Mouse (Mus musculus) gastrocnemius, adult 8-10 months (tissue): ENCODE results near the gene Arsb. TPM values are rescaled to one million over a fixed set of nuclear protein-coding genes. Genes with fewer than 3 reads are reported as not detected.
A peak's percentile ranks its signal among the peaks of the same experiment; 100 is the strongest.
"Not testable (repeated sequence)": the region's sequence is repeated elsewhere in the genome, so short reads cannot be mapped to it uniquely, and the experiment has no call there.

Experiments
- DNase-seq, 2 experiments: peaks; one replicate each; pipeline ENCODE4 v3.0.0; 2022; ENCODE audit warnings: low spot score in 2 of 2
- total RNA-seq, 4 experiments: library from RNA; stranded (reverse); gene quantifications; 2 replicates each; pipeline ENCODE4 v1.2.4; 2022

Arsb gene
- total RNA-seq, 4 experiments from 2014 or later = 1.7 to 2.7 (median 2.2) TPM

DNA sequence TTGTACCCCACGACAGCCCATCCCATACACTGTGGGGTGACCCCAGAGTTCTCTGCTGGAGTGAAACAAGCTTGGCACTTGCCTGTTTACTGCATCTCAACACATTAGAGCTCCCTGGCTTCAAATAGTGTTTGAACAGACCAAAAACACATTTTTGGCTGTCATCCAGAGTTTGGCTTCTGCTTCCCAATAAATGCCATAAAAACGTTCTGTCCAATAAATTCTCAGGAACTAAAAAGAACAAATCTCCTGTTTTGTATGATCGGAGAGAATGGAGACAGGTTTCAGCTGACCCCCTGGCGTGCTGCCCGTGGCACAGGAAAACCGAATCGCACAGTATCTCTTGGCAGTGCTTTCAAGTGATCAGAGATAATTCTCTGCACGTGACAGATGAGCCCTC, 16.2 kb downstream of the Arsb start:
- DNase-seq = no peak

DNA sequence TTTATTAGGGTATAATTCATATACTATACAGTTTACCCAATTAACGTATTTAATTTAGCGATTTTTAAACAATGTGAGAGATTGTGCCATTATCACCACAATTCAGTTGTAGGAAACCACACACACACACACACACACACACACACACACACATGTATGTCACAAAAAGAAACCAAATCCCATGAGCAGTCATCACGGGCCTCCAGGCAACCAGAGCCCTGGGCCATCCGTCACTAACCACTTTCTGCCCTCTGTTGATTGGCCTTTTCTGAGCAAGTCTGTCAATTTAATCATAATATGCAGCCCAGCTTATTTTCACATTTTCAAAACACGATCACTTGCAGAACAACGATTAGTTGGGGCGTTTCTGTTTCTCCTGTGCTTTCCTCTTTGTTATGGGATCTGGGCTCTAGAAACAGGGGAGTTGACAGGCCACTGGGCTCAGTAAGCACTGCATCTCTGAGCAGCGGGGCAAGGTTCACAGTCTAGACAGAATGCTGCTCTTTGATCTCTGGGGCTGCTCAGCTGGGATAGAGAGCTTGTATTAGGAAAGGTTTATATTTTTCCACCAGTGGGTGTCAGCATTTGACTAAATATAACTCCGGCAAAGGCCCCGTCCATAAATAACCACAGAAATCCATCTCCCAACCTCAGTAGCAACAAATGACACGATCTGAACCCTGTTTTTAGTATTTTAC, 21.7 kb downstream of the Arsb start:
- DNase-seq = no peak

- DNase-seq = no peak
Measured at GRCm38 (mm10) chr13:93793643-93794182, 22.3 kb downstream of the Arsb start.

GRCm38 (mm10) chr13:93797011-93797600, 25.7 kb downstream of the Arsb start:
- no peak for DNase-seq

- DNase-seq = not testable (repeated sequence)
Measured at GRCm38 (mm10) chr13:93810311-93810710, 38.9 kb downstream of the Arsb start.

- no peak for DNase-seq
Measured at GRCm38 (mm10) chr13:93814081-93814480, 42.7 kb downstream of the Arsb start.

- no peak for DNase-seq
Measured at GRCm38 (mm10) chr13:93814676-93815075, 43.2 kb downstream of the Arsb start.

DNA sequence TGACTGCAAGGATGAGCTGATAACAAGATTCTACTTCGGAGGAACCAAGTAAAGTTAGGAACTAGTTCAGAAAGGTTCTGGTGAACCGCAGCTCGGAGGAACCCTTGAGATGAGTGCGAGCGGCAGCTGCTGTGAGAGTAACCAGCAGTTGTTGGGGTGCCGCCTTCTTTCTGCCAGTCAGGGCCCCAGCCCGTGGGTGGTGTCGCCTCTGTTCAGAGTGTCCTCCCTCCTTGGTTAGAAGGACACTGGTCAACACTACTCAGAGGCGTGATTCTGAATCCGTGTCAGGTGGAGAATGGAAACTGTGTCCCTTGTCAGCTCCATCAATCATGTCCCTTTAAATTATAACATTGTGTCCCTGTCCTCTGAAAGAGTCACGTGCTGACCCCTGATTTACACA, 43.7 kb downstream of the Arsb start:
- no peak for DNase-seq

DNA sequence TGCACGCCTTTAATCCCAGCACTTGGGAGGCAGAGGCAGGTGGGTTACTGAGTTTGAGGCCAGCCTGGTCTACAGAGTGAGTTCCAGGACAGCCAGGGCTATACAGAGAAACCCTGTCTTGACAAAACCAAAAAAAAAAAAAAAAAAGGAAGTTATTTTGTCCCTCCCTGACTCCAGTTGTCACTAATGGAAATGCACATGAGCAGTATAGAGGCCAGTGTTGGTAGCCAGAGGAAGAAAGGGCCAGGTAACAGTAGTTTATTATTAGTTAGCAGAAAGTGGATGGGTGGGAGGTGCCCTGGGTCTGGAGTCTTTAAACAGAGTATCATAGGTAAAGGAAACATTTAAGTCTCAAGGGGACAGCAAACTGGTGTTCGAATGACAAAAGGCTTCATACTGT, 44.7 kb downstream of the Arsb start:
- DNase-seq = no peak

DNA sequence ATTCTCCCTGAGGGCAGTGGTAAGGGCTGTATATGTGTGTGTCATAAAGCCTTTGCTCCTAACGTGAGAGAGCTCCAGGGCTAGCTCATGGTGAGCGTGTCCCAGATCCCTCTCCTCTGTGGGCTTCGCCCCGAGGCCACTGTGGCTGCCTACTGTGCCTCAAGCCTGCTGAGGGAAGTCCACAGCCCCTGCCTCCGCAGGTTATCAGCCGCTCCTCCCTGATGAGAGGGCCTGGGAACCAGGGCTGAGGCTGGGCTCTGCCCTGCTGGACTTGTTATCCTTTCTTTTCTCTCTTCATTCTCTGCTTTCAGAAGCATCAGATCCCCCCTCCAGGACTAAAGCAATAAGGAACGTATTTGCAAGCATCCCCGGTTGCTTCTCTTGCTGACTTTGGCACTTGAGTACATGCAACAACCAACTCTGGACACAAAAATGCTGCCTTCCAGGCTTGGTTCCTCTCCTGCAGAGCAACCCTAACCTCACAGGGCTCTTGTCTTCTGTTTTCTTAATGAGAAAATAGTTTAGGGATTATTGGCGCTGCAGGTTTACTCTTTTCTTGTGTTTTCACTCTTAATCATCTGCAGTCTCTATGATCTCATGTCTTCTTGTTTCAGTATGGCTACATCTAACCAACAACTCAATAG, 45.4 kb downstream of the Arsb start:
- DNase-seq = no peak

DNA sequence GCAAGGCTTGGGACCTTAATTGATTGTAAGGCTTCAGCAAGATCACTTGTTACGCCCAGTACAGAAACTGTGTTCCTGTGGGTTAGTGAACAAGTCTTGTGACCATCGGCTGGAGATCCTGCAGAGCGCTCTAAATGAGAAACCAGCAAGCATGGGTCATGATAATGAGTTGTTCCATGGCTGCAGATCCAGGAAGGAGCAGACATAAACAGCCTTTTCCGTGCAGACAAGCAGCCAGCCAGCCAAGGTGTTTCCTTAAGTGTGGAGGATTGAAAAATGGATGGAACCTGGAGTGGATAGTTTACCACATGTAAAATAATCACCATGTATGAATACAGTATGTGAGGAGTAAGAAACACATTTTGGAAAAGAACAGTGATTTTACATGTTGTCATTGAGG, 48.7 kb downstream of the Arsb start:
- DNase-seq = no peak

DNA sequence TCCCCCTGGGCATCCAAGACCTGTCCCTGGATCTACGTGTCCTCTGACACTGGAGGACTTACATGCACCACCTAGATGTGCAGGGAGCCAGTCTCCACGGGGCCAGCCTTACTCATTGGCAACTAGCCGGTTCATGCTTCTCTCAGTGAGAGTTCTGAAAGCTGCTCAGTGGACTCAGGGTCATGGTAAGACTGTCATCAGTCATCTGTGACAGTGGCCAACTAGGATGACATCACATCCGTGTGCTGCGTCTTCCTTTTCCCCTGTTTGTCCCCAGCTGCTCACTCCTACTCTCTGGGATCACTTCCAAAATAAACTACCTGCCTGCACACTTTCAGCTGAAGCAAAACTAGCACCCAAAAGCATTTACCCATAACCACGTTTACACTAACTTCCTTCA, 50.6 kb downstream of the Arsb start:
- no peak for DNase-seq

DNA sequence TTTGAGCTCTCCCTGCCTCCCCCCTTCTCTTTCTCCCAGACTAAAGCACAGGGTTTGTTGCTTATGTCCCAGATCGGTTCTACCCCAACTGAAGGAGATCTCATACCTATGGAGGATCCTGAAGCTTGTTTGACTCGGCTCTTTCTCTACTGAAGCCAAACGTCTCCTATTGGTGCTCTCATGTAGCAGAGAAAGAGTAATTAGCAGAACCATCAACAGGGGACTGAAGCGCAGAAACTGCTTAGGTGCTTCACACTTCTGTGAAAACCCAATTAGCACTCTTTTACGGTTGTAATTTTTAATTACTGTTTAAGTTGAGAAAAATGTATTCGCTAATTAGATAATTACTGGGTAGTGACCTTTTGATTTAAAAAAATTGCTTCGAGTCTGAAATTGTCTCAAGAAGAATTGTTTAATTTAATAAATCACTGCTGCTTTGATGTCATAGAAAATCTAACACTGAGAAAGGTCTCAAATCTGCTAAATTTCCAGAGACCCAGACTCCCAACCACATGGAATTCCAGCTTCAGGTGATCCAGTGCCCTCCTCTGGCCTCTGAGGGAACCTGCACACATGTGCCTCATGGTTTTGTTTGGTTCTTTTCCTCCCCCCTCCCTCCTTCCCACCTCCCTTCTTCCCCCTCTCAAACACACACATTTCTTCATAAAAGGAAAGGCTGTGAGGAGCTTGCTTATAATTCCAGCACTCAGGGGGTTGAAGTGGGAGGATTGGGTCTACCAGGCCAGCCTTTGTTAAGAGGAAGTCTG, 54.5 kb downstream of the Arsb start:
- no peak for DNase-seq

GRCm38 (mm10) chr13:93827745-93828144, 56.3 kb downstream of the Arsb start:
- DNase-seq = no peak

DNA sequence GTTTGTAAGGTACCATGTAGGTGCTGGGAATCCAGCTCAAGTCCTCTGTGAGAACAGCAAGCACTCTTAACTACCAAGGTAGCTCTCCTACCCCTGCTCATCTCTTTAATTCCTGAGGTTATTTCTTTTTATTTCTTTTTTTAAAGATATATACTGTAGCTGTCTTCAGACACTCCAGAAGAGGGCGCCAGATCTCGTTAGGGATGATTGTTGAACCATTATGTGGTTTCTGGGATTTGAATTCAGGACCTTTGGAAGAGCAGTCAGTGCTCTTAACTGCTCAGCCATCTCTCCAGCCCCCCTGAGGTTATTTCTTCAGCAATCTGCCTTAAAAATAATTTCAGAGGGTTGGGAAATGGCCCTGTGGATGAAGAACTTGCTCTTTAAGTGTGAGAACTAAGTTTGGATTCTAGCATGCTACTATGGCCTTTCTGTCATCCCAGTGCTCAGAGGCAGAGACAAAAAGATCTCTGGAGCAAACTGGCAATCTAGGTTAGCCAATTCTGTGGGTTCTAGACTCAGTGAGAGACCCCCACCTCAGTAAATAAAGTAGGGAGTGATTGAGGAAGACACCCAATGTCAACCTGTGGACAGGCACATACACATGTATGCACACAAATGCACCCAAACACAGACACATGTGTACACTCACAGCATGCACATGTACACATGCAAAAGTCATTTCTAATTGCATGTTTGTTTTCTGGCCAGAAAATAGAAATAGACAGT, 58.3 kb downstream of the Arsb start:
- no peak for DNase-seq

DNA sequence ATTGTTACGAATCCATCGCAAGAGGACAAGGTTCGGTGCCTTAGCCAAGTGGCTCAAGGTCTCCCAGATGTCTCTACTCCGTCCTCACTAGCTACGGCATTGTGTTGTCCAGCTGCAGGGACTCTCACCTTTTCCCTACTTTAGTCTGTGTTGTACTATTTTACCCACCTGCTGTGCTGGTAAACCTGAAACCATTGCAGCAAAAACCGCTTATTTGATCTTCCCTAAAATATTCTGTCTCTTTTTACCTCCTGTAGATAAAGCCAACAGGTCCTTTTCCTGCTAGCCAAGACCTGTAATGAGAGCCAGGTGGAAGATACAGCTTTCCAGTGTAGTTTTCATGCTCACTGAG, 58.8 kb downstream of the Arsb start:
- DNase-seq = no peak

- no peak for DNase-seq
Measured at GRCm38 (mm10) chr13:93837481-93838225, 66.2 kb downstream of the Arsb start.

DNA sequence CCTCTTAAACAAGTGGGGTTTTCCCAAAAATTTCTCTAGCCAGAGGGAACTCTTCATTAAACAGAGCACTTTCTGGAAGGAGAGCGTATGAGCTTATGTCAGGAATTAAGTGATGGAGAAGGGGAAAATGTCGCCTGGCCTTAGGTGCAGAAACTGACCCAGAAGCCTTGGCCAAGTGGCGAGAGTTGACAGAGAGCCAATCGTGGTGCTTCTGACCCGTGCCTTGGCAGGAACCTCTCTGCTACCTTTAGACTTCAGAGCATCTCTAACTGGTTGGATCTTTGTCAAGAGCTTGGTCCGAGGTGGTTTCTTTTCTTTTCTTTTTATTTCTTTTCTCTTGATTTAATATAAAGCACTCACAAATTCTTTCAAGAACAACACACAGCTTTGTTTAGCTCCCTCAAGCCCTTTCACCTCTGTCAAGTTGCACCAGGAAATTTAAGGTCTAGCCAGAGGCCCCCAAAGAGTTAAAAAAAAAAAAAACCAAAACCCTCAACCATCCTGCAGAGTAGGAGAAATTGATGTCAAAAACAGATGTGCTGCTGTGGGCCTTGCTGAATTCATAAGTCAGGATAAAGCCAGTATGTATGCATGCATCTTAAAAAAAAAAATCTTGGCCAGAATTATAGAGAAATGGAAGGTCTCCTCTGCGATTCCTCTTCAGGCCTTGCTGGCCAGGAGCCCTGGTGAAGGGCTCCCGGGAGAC, 67.2 kb downstream of the Arsb start:
- DNase-seq = no peak

DNA sequence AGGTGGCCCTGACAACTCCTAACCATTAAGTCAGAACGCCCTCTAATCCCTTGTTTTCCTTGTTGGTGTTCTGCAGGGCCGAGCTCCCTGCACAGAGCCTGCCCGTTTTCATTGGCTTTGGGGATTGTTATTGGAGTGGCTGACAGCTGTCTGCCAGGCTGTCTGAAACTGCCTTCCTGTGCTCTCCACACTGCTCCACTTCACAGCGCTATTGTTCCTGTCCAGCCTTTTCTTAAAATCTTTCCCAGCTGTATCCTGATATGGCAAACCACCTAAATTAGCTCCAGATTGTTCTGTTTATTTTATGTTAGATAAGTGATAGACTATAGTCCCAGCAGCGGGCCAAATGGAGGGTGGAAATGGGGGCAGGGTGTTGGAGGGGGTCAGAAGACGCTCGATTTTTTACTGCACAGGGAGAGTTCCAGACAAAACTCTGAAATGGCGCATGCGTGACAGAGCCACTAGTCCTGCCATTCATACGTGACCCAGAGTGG, 67.8 kb downstream of the Arsb start:
- peak in 1 of 2 experiments; percentile 20 for DNase-seq

DNA sequence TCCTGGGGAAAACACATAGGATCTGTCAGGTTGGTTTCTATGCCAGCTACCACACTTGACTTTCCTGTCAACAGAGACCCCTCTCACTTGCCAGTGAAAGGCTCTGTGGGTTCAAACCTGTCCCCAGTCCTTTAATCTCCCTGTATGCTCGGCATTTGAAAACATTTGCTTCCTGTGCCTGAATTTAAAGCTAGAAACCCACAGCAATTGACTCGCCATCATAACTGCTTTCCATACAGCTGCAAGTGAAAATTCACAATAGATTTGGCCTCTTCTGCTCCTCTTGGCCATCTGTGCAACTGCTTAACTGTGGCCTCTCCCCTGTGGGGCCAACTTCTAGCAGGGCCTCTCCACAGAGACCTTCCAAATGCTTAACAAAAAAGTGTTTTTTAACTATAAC, 68.3 kb downstream of the Arsb start:
- no peak for DNase-seq
